Mouse (Mus musculus) heart, adult 8-10 months (tissue): ENCODE data around the gene Arpc3. TPM values are rescaled to one million over a fixed set of nuclear protein-coding genes. Genes with fewer than 3 reads are reported as not detected.

Source experiments
- total RNA-seq, 4 experiments: library from RNA; stranded (reverse); gene quantifications; 2 replicates each; pipeline ENCODE4 v1.2.4; 2022

Arpc3 gene
- total RNA-seq, 4 experiments from 2014 or later: 84.9 to 93.6 (median 88.1) TPM

Other genes starting within 250 kb of the Arpc3 start
- 100 to 1,000 TPM in 3 of 4 experiments, 10 to 100 TPM in 1; 98.9 to 113 (median 108) TPM for gene Ppp1cc, start 233.6 kb upstream of the Arpc3 start, total RNA-seq
- gene Hvcn1, start 185.1 kb upstream of the Arpc3 start, total RNA-seq: 1 to 10 TPM; 1.1 to 1.8 (median 1.5) TPM
- 1 to 10 TPM; 3.5 to 5.1 (median 3.8) TPM for gene Tctn1, start 127.4 kb upstream of the Arpc3 start, total RNA-seq
- gene Pptc7, start 107.5 kb upstream of the Arpc3 start, total RNA-seq: 100 to 1,000 TPM; 103 to 141 (median 121) TPM
- 1 to 10 TPM in 3 of 4 experiments, under 1 TPM in 1; 0.89 to 1.9 (median 1.3) TPM for gene Rad9b, start 37.6 kb upstream of the Arpc3 start, total RNA-seq
- gene Vps29, start 37.5 kb upstream of the Arpc3 start, total RNA-seq: 100 to 1,000 TPM in 2 of 4 experiments, 10 to 100 TPM in 2; 91.9 to 113 (median 101) TPM
- gene Gpn3, start 20.0 kb upstream of the Arpc3 start, total RNA-seq: 10 to 100 TPM; 25.3 to 32.1 (median 30.4) TPM
- 10 to 100 TPM; 11.6 to 14.3 (median 12.7) TPM for gene Fam216a, start 19.5 kb upstream of the Arpc3 start, total RNA-seq
- 10 to 100 TPM; 30.2 to 35.9 (median 33.9) TPM for gene Anapc7, start 29.8 kb downstream of the Arpc3 start, total RNA-seq
- over 10,000 TPM; 11,934 to 13,904 (median 12,774) TPM for gene Atp2a2, start 110.3 kb downstream of the Arpc3 start, total RNA-seq
- 10 to 100 TPM; 64.5 to 96.2 (median 80.6) TPM for gene Ift81, start 222.6 kb downstream of the Arpc3 start, total RNA-seq